Mouse (Mus musculus): ENCODE results near the gene Prpf38a. TPM values are rescaled to one million over a fixed set of nuclear protein-coding genes. Genes with fewer than 3 reads are reported as not detected.

Gene Prpf38a
- polyA plus RNA-seq (2014; fragmentation: Illumina TruSeq; extraction: RNeasy Lipid Tissue Mini Kit (QIAGEN cat#74804); ENCODE audit: low read depth, low replicate concordance) = 28.8 TPM

GRCm38 (mm10) chr4:108578840-108579742, at the start of gene Prpf38a, which contains the start of gene Orc1:
Prpf38a (minus strand) TSS chr4:108579336.
Orc1 (plus strand) TSS chr4:108579423.

GRCm38 (mm10) chr4:108619587-108620341, 40.6 kb upstream of the Prpf38a start, which contains the start of gene Cc2d1b:
Cc2d1b (plus strand) TSS chr4:108619940.

Other genes with a start within 250 kb of the Prpf38a start
- 1.1 TPM for gene Shisal2a, start 196.0 kb downstream of the Prpf38a start, polyA plus RNA-seq (2014; fragmentation: Illumina TruSeq; extraction: RNeasy Lipid Tissue Mini Kit (QIAGEN cat#74804); ENCODE audit: low read depth, low replicate concordance)
- 22.2 TPM for gene Gpx7, start 172.4 kb downstream of the Prpf38a start, polyA plus RNA-seq (2014; fragmentation: Illumina TruSeq; extraction: RNeasy Lipid Tissue Mini Kit (QIAGEN cat#74804); ENCODE audit: low read depth, low replicate concordance)
- gene Tut4, start 119.9 kb downstream of the Prpf38a start, polyA plus RNA-seq (2014; fragmentation: Illumina TruSeq; extraction: RNeasy Lipid Tissue Mini Kit (QIAGEN cat#74804); ENCODE audit: low read depth, low replicate concordance) = 35.2 TPM
- 0.52 TPM for gene Orc1, start 87 bp upstream of the Prpf38a start, polyA plus RNA-seq (2014; fragmentation: Illumina TruSeq; extraction: RNeasy Lipid Tissue Mini Kit (QIAGEN cat#74804); ENCODE audit: low read depth, low replicate concordance)
- 39.2 TPM for gene Cc2d1b, start 40.6 kb upstream of the Prpf38a start, polyA plus RNA-seq (2014; fragmentation: Illumina TruSeq; extraction: RNeasy Lipid Tissue Mini Kit (QIAGEN cat#74804); ENCODE audit: low read depth, low replicate concordance)
- 0.16 TPM for gene 3110021N24Rik, start 140.3 kb upstream of the Prpf38a start, polyA plus RNA-seq (2014; fragmentation: Illumina TruSeq; extraction: RNeasy Lipid Tissue Mini Kit (QIAGEN cat#74804); ENCODE audit: low read depth, low replicate concordance)
- gene Zfyve9, start 201.5 kb upstream of the Prpf38a start, polyA plus RNA-seq (2014; fragmentation: Illumina TruSeq; extraction: RNeasy Lipid Tissue Mini Kit (QIAGEN cat#74804); ENCODE audit: low read depth, low replicate concordance) = 9.0 TPM